Mouse (Mus musculus) adrenal gland, postnatal 10 days (tissue): ENCODE results near the gene Prdm9. TPM values are rescaled to one million over a fixed set of nuclear protein-coding genes. Genes with fewer than 3 reads are reported as not detected.
"Not testable (repeated sequence)": the region's sequence is repeated elsewhere in the genome, so short reads cannot be mapped to it uniquely, and the experiment has no call there.

ENCODE experiments used
- DNase-seq: peaks from one replicate; pipeline ENCODE4 v3.0.0; 2021; ENCODE audit warnings: mixed read lengths
- long read RNA-seq, 2 experiments: library from polyadenylated mRNA; stranded (forward); transcript quantifications; one replicate each; pipeline ENCODE4 v2.0.0; 2021
- total RNA-seq, 2 experiments: library from RNA; stranded (reverse); gene quantifications; 2 replicates each; pipeline ENCODE4 v1.2.3; 2021

Prdm9 gene
- 1 to 10 TPM; 6.8 to 9.0 TPM for total RNA-seq
- long read RNA-seq, experiment 1, partial matches to known transcripts, result 1 of 2 reads
- long read RNA-seq, experiment 1, other reads (novel, unspliced or antisense), result 1 of 2 reads
- long read RNA-seq, experiment 2, partial matches to known transcripts, result 0 of 1 reads
- long read RNA-seq, experiment 2, other reads (novel, unspliced or antisense), result 1 of 1 reads

GRCm38 (mm10) chr17:15564014-15564927 lies at the start of gene Prdm9:
TSS of gene Prdm9 (minus strand) at chr17:15564354.
- peak; percentile 100 for DNase-seq

- no peak for DNase-seq
Measured at GRCm38 (mm10) chr17:15599496-15599895, 35.3 kb upstream of the Prdm9 start.

GRCm38 (mm10) chr17:15591216-15591881 lies 27.2 kb upstream of the Prdm9 start:
- DNase-seq, result no peak

GRCm38 (mm10) chr17:15588116-15588515 lies 24.0 kb upstream of the Prdm9 start:
- DNase-seq, result no peak

- DNase-seq, result no peak
Measured at GRCm38 (mm10) chr17:15585691-15586090, 21.5 kb upstream of the Prdm9 start.

- no peak for DNase-seq
Measured at GRCm38 (mm10) chr17:15583071-15583470, 18.9 kb upstream of the Prdm9 start.

GRCm38 (mm10) chr17:15580072-15580447 lies 15.9 kb upstream of the Prdm9 start:
- DNase-seq, result no peak

GRCm38 (mm10) chr17:15579410-15580071 lies 15.4 kb upstream of the Prdm9 start:
- DNase-seq, result no peak

- peak; percentile 66 for DNase-seq
Measured at GRCm38 (mm10) chr17:15577291-15577694, 13.1 kb upstream of the Prdm9 start.

GRCm38 (mm10) chr17:15575056-15575455 lies 10.9 kb upstream of the Prdm9 start:
- peak; percentile 35 for DNase-seq

GRCm38 (mm10) chr17:15566908-15567307 lies 2.8 kb upstream of the Prdm9 start:
- DNase-seq, result no peak

GRCm38 (mm10) chr17:15564928-15565300 lies 760 bp upstream of the Prdm9 start:
- peak; percentile 7 for DNase-seq

GRCm38 (mm10) chr17:15559946-15560345 lies 4.2 kb downstream of the Prdm9 start:
- no peak for DNase-seq

GRCm38 (mm10) chr17:15549713-15550112 lies 14.4 kb downstream of the Prdm9 start:
- no peak for DNase-seq

GRCm38 (mm10) chr17:15546440-15546839 lies 17.7 kb downstream of the Prdm9 start:
- DNase-seq, result no peak

GRCm38 (mm10) chr17:15543868-15544267 lies 20.3 kb downstream of the Prdm9 start:
- not testable (repeated sequence) for DNase-seq

GRCm38 (mm10) chr17:15540309-15540708 lies 23.8 kb downstream of the Prdm9 start:
- no peak for DNase-seq

- DNase-seq, result peak; percentile 21
Measured at GRCm38 (mm10) chr17:15536457-15536904, 27.7 kb downstream of the Prdm9 start.

- no peak for DNase-seq
Measured at GRCm38 (mm10) chr17:15535943-15536342, 28.2 kb downstream of the Prdm9 start.

GRCm38 (mm10) chr17:15535162-15535800 lies 28.9 kb downstream of the Prdm9 start:
- DNase-seq, result peak; percentile 23

GRCm38 (mm10) chr17:15530141-15530540 lies 34.0 kb downstream of the Prdm9 start:
- peak; percentile 51 for DNase-seq

GRCm38 (mm10) chr17:15528887-15529286 lies 35.3 kb downstream of the Prdm9 start:
- DNase-seq, result no peak
